Mouse (Mus musculus): ENCODE measurements around the gene Bmp6. TPM values are rescaled to one million over a fixed set of nuclear protein-coding genes. Genes with fewer than 3 reads are reported as not detected.

Gene Bmp6
- polyA plus RNA-seq, 1 experiment from 2014 or later, result 8.9 TPM

GRCm38 (mm10) chr13:38509681-38510341 is 164.9 kb downstream of the Bmp6 start:
- 80% methylated on average over 8 of the region's 8 CpGs for WGBS
- no peak for DNase-seq (ENCODE audit: low spot score)

GRCm38 (mm10) chr13:38511979-38512378 is 167.1 kb downstream of the Bmp6 start:
- Histone ChIP-seq H3K36me3 (replicated peaks; ENCODE audit: control insufficient read depth, insufficient read depth) (peaks cover 43% of the 10 kb centered on the region), H3K9ac (no peak overlapping the region), H3K4me1 (replicated peaks; ENCODE audit: control insufficient read depth, insufficient read depth, low read length) (no peaks in the 10 kb centered on the region), H3K4me2 (replicated peaks) (no peak overlapping the region), H3K4me3 (replicated peaks; ENCODE audit: low read length) (no peak overlapping the region), H3K27me3 (ENCODE audit: control insufficient read depth, insufficient read depth, low read length) (no peaks in the 10 kb centered on the region), H3K9me3 (ENCODE audit: control insufficient read depth, low read length) (no peaks in the 10 kb centered on the region), H3K27ac (no peak overlapping the region)
- DNase-seq (ENCODE audit: low spot score), result no peak
- ATAC-seq (ENCODE audit: low FRiP score), result no peak
- 85% methylated on average over 10 of the region's 10 CpGs for WGBS

More at GRCm38 (mm10) chr13:38509681-38510341, 164.9 kb downstream of the Bmp6 start:
- Histone ChIP-seq H3K4me2 (replicated peaks) (no peak overlapping the region), H3K4me1 (replicated peaks; ENCODE audit: control insufficient read depth, insufficient read depth, low read length) (no peaks in the 10 kb centered on the region), H3K27me3 (ENCODE audit: control insufficient read depth, insufficient read depth, low read length) (no peaks in the 10 kb centered on the region), H3K9me3 (ENCODE audit: control insufficient read depth, low read length) (no peaks in the 10 kb centered on the region), H3K36me3 (replicated peaks; ENCODE audit: control insufficient read depth, insufficient read depth) (peaks cover 42% of the 10 kb centered on the region), H3K4me3 (replicated peaks; ENCODE audit: low read length) (no peak overlapping the region), H3K27ac (no peak overlapping the region), H3K9ac (no peak overlapping the region)
- ATAC-seq (ENCODE audit: low FRiP score), result no peak

GRCm38 (mm10) chr13:38513921-38514320 is 169.0 kb downstream of the Bmp6 start:
- H3K9ac ChIP-seq, result no peak overlapping the region
- H3K4me1 ChIP-seq (replicated peaks; ENCODE audit: control insufficient read depth, insufficient read depth, low read length), result no peaks in the 10 kb centered on the region
- H3K36me3 ChIP-seq (replicated peaks; ENCODE audit: control insufficient read depth, insufficient read depth), result peaks cover 56% of the 10 kb centered on the region
- no peaks in the 10 kb centered on the region for H3K9me3 ChIP-seq (ENCODE audit: control insufficient read depth, low read length)
- H3K27me3 ChIP-seq (ENCODE audit: control insufficient read depth, insufficient read depth, low read length), result no peaks in the 10 kb centered on the region
- no peak for DNase-seq (ENCODE audit: low spot score)
- no peak overlapping the region for H3K4me3 ChIP-seq (replicated peaks; ENCODE audit: low read length)
- no peak overlapping the region for H3K27ac ChIP-seq
- H3K4me2 ChIP-seq (replicated peaks), result no peak overlapping the region
- 96% methylated on average over 7 of the region's 7 CpGs for WGBS
- no peak for ATAC-seq (ENCODE audit: low FRiP score)

- Histone ChIP-seq H3K4me1 (replicated peaks; ENCODE audit: control insufficient read depth, insufficient read depth, low read length) (no peaks in the 10 kb centered on the region), H3K9ac (no peak overlapping the region), H3K36me3 (replicated peaks; ENCODE audit: control insufficient read depth, insufficient read depth) (peaks cover 69% of the 10 kb centered on the region), H3K27ac (no peak overlapping the region), H3K9me3 (ENCODE audit: control insufficient read depth, low read length) (no peaks in the 10 kb centered on the region), H3K4me2 (replicated peaks) (no peak overlapping the region), H3K4me3 (replicated peaks; ENCODE audit: low read length) (no peak overlapping the region), H3K27me3 (ENCODE audit: control insufficient read depth, insufficient read depth, low read length) (no peaks in the 10 kb centered on the region)
- ATAC-seq (ENCODE audit: low FRiP score) (no peak), DNase-seq (ENCODE audit: low spot score) (no peak)
- WGBS, result 92% methylated on average over 2 of the region's 2 CpGs
Observed at GRCm38 (mm10) chr13:38515431-38515830, 170.5 kb downstream of the Bmp6 start.

- H3K9ac ChIP-seq, result no peak overlapping the region
- no peaks in the 10 kb centered on the region for H3K9me3 ChIP-seq (ENCODE audit: control insufficient read depth, low read length)
- 74% methylated on average over 3 of the region's 3 CpGs for WGBS
- H3K4me1 ChIP-seq (replicated peaks; ENCODE audit: control insufficient read depth, insufficient read depth, low read length), result no peaks in the 10 kb centered on the region
- H3K4me3 ChIP-seq (replicated peaks; ENCODE audit: low read length), result no peak overlapping the region
- H3K27ac ChIP-seq, result no peak overlapping the region
- H3K4me2 ChIP-seq (replicated peaks), result no peak overlapping the region
- H3K36me3 ChIP-seq (replicated peaks; ENCODE audit: control insufficient read depth, insufficient read depth), result peaks cover 71% of the 10 kb centered on the region
- no peaks in the 10 kb centered on the region for H3K27me3 ChIP-seq (ENCODE audit: control insufficient read depth, insufficient read depth, low read length)
- ATAC-seq (ENCODE audit: low FRiP score) (no peak), DNase-seq (ENCODE audit: low spot score) (no peak)
Observed at GRCm38 (mm10) chr13:38515845-38516244, 170.9 kb downstream of the Bmp6 start.

- H3K9me3 ChIP-seq (ENCODE audit: control insufficient read depth, low read length), result no peaks in the 10 kb centered on the region
- H3K27me3 ChIP-seq (ENCODE audit: control insufficient read depth, insufficient read depth, low read length), result no peaks in the 10 kb centered on the region
- no peak overlapping the region for H3K9ac ChIP-seq
- H3K4me2 ChIP-seq (replicated peaks), result no peak overlapping the region
- no peak overlapping the region for H3K27ac ChIP-seq
- no peak overlapping the region for H3K4me3 ChIP-seq (replicated peaks; ENCODE audit: low read length)
- H3K36me3 ChIP-seq (replicated peaks; ENCODE audit: control insufficient read depth, insufficient read depth), result peaks cover 74% of the 10 kb centered on the region
- 94% methylated on average over 11 of the region's 11 CpGs for WGBS
- ATAC-seq (ENCODE audit: low FRiP score) (no peak), DNase-seq (ENCODE audit: low spot score) (no peak)
- H3K4me1 ChIP-seq (replicated peaks; ENCODE audit: control insufficient read depth, insufficient read depth, low read length), result no peaks in the 10 kb centered on the region
Observed at GRCm38 (mm10) chr13:38516582-38516981, 171.7 kb downstream of the Bmp6 start.

DNA sequence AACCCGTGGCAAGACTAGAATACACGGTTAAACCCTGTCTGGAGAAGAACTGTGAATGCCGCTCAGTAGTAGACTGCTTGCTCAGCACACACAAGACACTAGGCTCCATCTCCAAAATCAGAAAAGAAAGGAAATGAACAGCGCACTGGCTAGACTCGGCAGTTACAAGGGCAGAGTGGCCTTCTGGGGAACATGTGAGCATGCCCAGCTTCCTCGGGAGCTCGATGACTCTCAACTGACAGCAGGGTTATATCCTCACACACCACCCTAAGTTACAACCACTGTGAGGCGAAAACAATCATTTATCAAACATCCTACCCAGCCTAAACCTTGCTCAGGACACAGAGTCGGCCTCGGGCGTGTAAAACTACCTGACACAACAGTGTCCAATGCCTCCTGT is 175.4 kb downstream of the Bmp6 start:
- Histone ChIP-seq H3K9ac (no peak overlapping the region), H3K27ac (no peak overlapping the region), H3K9me3 (ENCODE audit: control insufficient read depth, low read length) (no peaks in the 10 kb centered on the region), H3K4me3 (replicated peaks; ENCODE audit: low read length) (no peak overlapping the region), H3K36me3 (replicated peaks; ENCODE audit: control insufficient read depth, insufficient read depth) (peaks cover 68% of the 10 kb centered on the region), H3K4me2 (replicated peaks) (no peak overlapping the region), H3K27me3 (ENCODE audit: control insufficient read depth, insufficient read depth, low read length) (no peaks in the 10 kb centered on the region), H3K4me1 (replicated peaks; ENCODE audit: control insufficient read depth, insufficient read depth, low read length) (no peaks in the 10 kb centered on the region)
- WGBS, result 94% methylated on average over 11 of the region's 11 CpGs
- ATAC-seq (ENCODE audit: low FRiP score), result no peak
- no peak for DNase-seq (ENCODE audit: low spot score)

DNA sequence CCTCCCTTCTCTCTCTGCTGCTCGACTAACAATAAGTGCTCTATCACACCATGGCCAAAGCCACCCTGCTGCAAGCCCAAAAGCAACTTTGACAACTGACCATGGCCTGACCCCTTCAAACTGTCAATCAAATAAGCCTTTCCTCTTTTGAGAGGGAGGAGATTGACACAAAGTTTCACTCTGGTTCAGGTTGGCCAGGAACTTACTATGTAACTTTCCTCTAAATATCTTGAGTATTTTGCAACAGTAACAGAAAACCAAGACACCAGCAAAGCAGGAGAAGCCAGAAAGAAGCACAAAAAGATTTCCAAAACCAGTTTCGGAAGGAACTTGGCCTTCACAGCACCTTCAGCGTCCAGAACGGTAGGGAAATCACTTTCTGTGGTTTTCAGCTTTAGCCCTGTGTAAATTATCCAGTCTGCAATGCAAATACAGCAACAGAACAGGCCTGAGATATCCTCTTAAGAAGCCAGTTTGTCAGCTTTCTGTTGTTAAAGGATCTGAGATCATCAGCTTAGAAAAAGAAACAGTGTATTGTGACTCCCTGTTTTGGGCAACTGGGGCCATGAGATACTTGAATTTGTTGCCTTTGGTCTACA is 177.2 kb downstream of the Bmp6 start:
- no peak overlapping the region for H3K9ac ChIP-seq
- H3K27me3 ChIP-seq (ENCODE audit: control insufficient read depth, insufficient read depth, low read length), result no peaks in the 10 kb centered on the region
- H3K9me3 ChIP-seq (ENCODE audit: control insufficient read depth, low read length), result no peaks in the 10 kb centered on the region
- H3K27ac ChIP-seq, result no peak overlapping the region
- H3K36me3 ChIP-seq (replicated peaks; ENCODE audit: control insufficient read depth, insufficient read depth), result peaks cover 54% of the 10 kb centered on the region
- no peak overlapping the region for H3K4me2 ChIP-seq (replicated peaks)
- peaks cover 14% of the 10 kb centered on the region for H3K4me1 ChIP-seq (replicated peaks; ENCODE audit: control insufficient read depth, insufficient read depth, low read length)
- ATAC-seq (ENCODE audit: low FRiP score) (no peak), DNase-seq (ENCODE audit: low spot score) (no peak)
- 85% methylated on average over 4 of the region's 4 CpGs for WGBS
- no peak overlapping the region for H3K4me3 ChIP-seq (replicated peaks; ENCODE audit: low read length)

DNA sequence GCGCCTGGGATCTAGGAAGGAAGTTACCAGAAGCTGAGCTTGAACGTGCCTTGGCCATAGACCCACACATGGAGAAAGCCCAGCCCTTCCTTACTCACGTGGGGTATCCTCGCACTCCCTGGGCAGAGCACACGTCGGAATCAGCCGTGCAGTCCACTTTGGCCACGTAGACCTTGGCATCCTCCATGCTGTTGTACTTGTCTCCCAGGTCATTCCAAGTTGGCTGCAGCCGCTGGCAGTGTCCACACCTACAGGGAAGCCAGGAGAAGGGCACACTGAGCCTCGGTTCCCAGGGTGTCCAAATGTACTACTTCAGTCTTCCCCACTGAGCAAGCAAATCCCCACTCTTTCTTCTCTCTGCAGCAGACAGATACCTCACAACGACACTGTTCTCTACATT is 178.3 kb downstream of the Bmp6 start:
- H3K27ac ChIP-seq, result no peak overlapping the region
- no peaks in the 10 kb centered on the region for H3K9me3 ChIP-seq (ENCODE audit: control insufficient read depth, low read length)
- WGBS, result 91% methylated on average over 11 of the region's 11 CpGs
- H3K4me1 ChIP-seq (replicated peaks; ENCODE audit: control insufficient read depth, insufficient read depth, low read length), result peaks cover 17% of the 10 kb centered on the region
- H3K36me3 ChIP-seq (replicated peaks; ENCODE audit: control insufficient read depth, insufficient read depth), result peaks cover 43% of the 10 kb centered on the region
- H3K4me2 ChIP-seq (replicated peaks), result no peak overlapping the region
- no peak for ATAC-seq (ENCODE audit: low FRiP score)
- no peak for DNase-seq (ENCODE audit: low spot score)
- no peak overlapping the region for H3K9ac ChIP-seq
- no peak overlapping the region for H3K4me3 ChIP-seq (replicated peaks; ENCODE audit: low read length)
- H3K27me3 ChIP-seq (ENCODE audit: control insufficient read depth, insufficient read depth, low read length), result no peaks in the 10 kb centered on the region
